ENCODE assay signal across 8 mouse cellular contexts in genomic region chr11:23855182-23855802, GRCm38 (mm10). TPM values are rescaled to one million over a fixed set of nuclear protein-coding genes. Genes with fewer than 3 reads are reported as not detected.
DNase-seq lines count a peak whose midpoint lies in the region; ATAC-seq lines count a peak whose summit lies in the region.

No protein-coding gene starts in this region.

- peak; percentile 84 for DNase-seq in ES-CJ7 (ENCODE audit: low read depth, low spot score)
- DNase-seq in c-Kit-positive CD71-negative TER-119-negative erythroid progenitor cells, embryonic 14.5 days (ENCODE audit: low read depth) = peak; percentile 37
- peak; percentile 80 for DNase-seq in heart, postnatal 4 days
- DNase-seq in layer of hippocampus, adult 8-10 months (ENCODE audit: low spot score in 2 of 2) = peak; percentile 42 to 64
- peak; percentile 72 for DNase-seq in lung, postnatal 14 days
- peak; percentile 3 for DNase-seq in retina, adult 2 months (ENCODE audit: low read depth, low spot score)
- DNase-seq in thymus, postnatal 36 days = peak; percentile 77 to 79

- H3K27ac ChIP-seq in forebrain, embryonic 13.5 days = no peak overlapping the region

- WGBS in forebrain, embryonic 13.5 days = 7% methylated on average over 3 of the region's 3 CpGs

- H3K4me1 ChIP-seq in forebrain, embryonic 13.5 days = no peaks in the 10 kb centered on the region

- no peak overlapping the region for H3K4me2 ChIP-seq in forebrain, embryonic 13.5 days

- no peak overlapping the region for H3K9ac ChIP-seq in forebrain, embryonic 13.5 days

- peak; percentile 66 for ATAC-seq in forebrain, embryonic 13.5 days

- H3K4me3 ChIP-seq in forebrain, embryonic 13.5 days = no peak overlapping the region

- H3K9me3 ChIP-seq in forebrain, embryonic 13.5 days (replicated peaks) = no peaks in the 10 kb centered on the region

- H3K36me3 ChIP-seq in forebrain, embryonic 13.5 days (ENCODE audit: poor library complexity, severe bottlenecking) = peaks cover 39% of the 10 kb centered on the region

- H3K27me3 ChIP-seq in forebrain, embryonic 13.5 days = no peaks in the 10 kb centered on the region

RNA-seq across cellular contexts. Expression of gene Papolg, which starts 39.8 kb away (rescaled TPM):
- 27.4 and 28.0 TPM in 2 replicates for polyA plus RNA-seq in forebrain, embryonic 13.5 days (2015; fragmentation: Nextera tagmentation; extraction: Ambion mirVana)
- total RNA-seq in heart, postnatal 4 days (2021) = 1 to 10 TPM; 8.0 to 9.0 TPM
- total RNA-seq in layer of hippocampus, adult 8-10 months (2022) = 10 to 100 TPM; 19.0 to 24.0 (median 21.4) TPM

Comparison
In these comparisons a context has a peak if more than half of its experiments do, and no peak if none do; other contexts are left out.
1. DNase-seq: peak in every context shown above with its lines; median percentile 84 in ES-CJ7; 80 in heart, postnatal 4 days; 78 in thymus, postnatal 36 days; 72 in lung, postnatal 14 days; 53 in layer of hippocampus, adult 8-10 months; 37 in c-Kit-positive CD71-negative TER-119-negative erythroid progenitor cells, embryonic 14.5 days; 3 in retina, adult 2 months.